Mouse (Mus musculus): ENCODE results near the gene Ssr3.

GRCm38 (mm10) chr3:65378724-65379123 is 13.7 kb downstream of the Ssr3 start:
- TF ChIP-seq HCFC1 (IDR thresholded peaks at IDR 0.05; ENCODE audit: borderline replicate concordance, insufficient read depth, low read length) (no peak), CHD2 (IDR thresholded peaks at IDR 0.05; ENCODE audit: low read depth, low read length) (no peak), MAFK (IDR thresholded peaks at IDR 0.05; ENCODE audit: insufficient read depth, low read depth, low read length) (no peak)

Data from ES-E14 (cell line).